Mouse (Mus musculus) heart, postnatal 36 days (tissue): ENCODE data around the gene Inava. TPM values are rescaled to one million over a fixed set of nuclear protein-coding genes. Genes with fewer than 3 reads are reported as not detected.

ENCODE experiments used
- DNase-seq, 2 experiments: peaks; one replicate each; pipeline ENCODE4 v3.0.0; 2021 to 2022
- intact Hi-C: fragments of 180-260 bp; cut with DNase I; formaldehyde crosslinking; loops from one replicate; pipeline ENCODE4 v1.15.1; 2025
- total RNA-seq, 2 experiments: library from RNA; stranded (reverse); gene quantifications; 2 replicates each; pipeline ENCODE4 v1.2.3; 2021

Inava gene
- total RNA-seq, 2 experiments from 2014 or later: not detected

- peak; percentile 66 to 68 for DNase-seq
- intact Hi-C loops: loop anchor here (2.0 to 5.0 kb wide), 4 partner anchors 43 to 351 kb away; partner anchors contain the start of gene Mroh3
Measured at GRCm38 (mm10) chr1:136170109-136170508, 64.0 kb downstream of the Inava start.

DNA sequence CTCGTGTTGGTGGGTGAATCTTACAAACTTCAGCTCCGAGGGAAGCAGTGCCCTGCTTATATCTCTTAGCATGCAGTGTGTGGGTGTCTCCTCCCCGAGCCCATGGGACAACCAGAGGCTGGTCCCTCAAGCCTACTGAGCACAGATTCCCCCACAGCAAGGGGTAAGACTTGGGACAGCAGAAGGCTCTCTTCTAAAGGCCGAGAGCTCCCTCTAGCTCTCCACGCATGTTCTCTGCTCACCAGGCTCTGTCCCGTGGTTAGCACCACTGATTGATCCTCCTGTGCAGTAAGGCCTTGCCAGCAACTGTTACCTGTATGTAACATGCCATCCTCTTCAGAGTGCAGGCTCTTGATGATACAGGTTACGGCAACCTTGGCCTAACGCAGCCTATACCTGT is 66.4 kb downstream of the Inava start:
- DNase-seq: peak in 1 of 2 experiments; percentile 20
- intact Hi-C loops: loop anchor here (2.0 kb wide), 3 partner anchors 53 to 115 kb away; partner anchors contain the start of gene Cacna1s

- intact Hi-C loops: no loop called here
- no peak for DNase-seq
Measured at GRCm38 (mm10) chr1:136165436-136165835, 68.6 kb downstream of the Inava start.

Other genes starting within 250 kb of the Inava start
- gene Igfn1, start 227.9 kb downstream of the Inava start, total RNA-seq: not detected
- gene Tmem9, start 226.1 kb downstream of the Inava start, total RNA-seq: 10 to 100 TPM; 16.1 to 19.4 TPM
- gene Ascl5, start 183.5 kb downstream of the Inava start, total RNA-seq: not detected
- gene Cacna1s, start 181.5 kb downstream of the Inava start, total RNA-seq: 1 to 10 TPM; 3.4 to 5.7 TPM
- gene Kif21b, start 102.9 kb downstream of the Inava start, total RNA-seq: under 1 TPM; 0.92 to 0.95 TPM
- gene Mroh3, start 21.4 kb downstream of the Inava start, total RNA-seq: not detected
- gene Gpr25, start 26.6 kb upstream of the Inava start, total RNA-seq: not detected
- 10 to 100 TPM; 23.7 to 24.5 TPM for gene Camsap2, start 111.8 kb upstream of the Inava start, total RNA-seq
- gene Ddx59, start 181.0 kb upstream of the Inava start, total RNA-seq: 10 to 100 TPM; 11.9 to 14.2 TPM
- gene Kif14, start 232.1 kb upstream of the Inava start, total RNA-seq: under 1 TPM; 0.22 to 0.25 TPM